Mouse (Mus musculus) v-Abl transformed pro-B cells (cell line): ENCODE measurements at regions not wholly inside any gene's neighbourhood (a gene's known extent, or its start where the extent isn't known, plus 50 kb on each side); places are given as distances from the start of the nearest gene placed in this dataset.

Experiments
- in situ Hi-C, 2 experiments: fragments of 400-800 bp; cut with MboI; formaldehyde crosslinking; loops; one replicate each; pipeline ENCODE4 v1.15.1; 2025; ENCODE audit not compliant: unreplicated experiment in 2 of 2

DNA sequence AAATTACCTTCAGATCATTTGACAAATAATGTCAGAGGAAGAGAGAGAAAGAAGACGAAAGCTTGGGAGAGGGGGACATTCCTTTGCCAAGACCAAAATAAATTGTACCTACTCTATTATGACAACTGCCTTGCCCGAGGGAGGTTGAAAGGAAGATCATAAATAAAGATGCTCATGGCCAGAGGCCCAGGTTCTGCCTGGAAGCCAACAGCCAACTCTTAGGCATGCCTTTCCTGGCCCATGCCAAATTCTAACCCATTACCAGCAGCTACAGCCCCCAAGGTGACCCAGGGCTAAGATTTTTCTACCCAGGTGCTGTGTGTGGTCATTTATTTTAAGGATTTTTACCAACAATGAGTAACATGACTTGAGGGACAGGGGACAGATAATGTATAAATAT lies 54.9 kb downstream of the Cbln1 start:
- in situ Hi-C loops = no loop called here

- in situ Hi-C loops = no loop called here
Measured at GRCm38 (mm10) chr8:87415051-87415630, 57.3 kb downstream of the Cbln1 start.

DNA sequence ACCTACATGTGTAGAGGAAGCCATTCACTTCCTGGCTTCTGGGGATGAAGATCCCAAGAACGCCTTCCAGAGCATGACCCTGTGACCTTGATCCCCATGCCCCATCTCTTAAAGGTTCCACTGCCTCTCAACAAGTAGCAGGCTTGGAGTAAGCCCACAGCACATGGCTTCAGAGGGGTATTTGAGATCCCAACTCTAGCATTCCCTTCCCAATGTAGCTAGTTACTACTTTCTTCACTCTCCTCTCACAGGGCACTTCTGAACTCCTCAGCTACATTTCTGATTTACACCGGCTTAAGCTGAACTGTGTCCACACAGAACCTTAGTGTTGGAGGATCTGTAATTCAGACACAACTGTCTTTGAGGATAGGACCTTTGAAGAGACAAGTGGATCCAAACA lies 83.4 kb downstream of the Cbln1 start:
- in situ Hi-C loops = no loop called here

- in situ Hi-C loops = no loop called here
Measured at GRCm38 (mm10) chr8:87383527-87384206, 88.7 kb downstream of the Cbln1 start.

GRCm38 (mm10) chr8:87382311-87382710 lies 90.1 kb downstream of the Cbln1 start:
- in situ Hi-C loops = no loop called here

DNA sequence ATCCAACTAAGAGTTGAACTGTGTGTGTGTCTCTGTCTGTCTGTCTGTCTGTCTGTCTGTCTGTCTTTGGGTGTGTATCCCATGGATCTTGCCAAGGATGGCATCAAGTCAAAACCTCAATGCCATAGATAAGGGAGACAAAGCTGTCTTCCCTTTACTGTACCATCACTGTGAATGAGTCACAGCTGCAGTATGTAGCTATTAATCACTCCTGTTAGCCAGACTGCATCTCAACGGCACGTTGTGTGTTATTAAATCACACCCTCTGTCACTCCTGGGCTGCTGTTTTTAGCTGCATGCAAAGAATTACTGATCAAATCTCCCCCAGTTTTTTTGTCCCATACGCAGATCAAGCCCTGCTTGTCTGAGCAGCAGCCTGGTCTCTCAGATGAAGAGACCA lies 91.6 kb downstream of the Cbln1 start:
- in situ Hi-C loops = no loop called here

DNA sequence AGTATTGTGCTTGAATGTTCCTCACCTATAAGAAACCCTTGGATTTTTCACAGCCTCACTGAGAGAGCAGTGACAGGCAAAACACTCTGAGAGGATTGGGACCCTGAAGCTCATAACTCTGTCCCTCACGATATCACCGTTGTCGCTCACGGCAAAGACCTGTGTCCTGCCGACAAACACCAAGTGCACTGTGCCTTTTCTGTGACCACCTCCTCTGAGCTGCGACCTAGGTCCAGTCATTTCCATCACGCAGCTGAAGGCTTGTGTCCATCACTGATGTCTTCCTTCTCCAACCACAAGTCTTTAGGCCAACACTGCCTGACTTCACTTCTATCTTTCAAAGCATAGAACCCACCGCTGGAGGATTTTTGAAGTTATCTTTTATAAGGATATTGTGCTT lies 93.1 kb downstream of the Cbln1 start:
- in situ Hi-C loops = no loop called here

DNA sequence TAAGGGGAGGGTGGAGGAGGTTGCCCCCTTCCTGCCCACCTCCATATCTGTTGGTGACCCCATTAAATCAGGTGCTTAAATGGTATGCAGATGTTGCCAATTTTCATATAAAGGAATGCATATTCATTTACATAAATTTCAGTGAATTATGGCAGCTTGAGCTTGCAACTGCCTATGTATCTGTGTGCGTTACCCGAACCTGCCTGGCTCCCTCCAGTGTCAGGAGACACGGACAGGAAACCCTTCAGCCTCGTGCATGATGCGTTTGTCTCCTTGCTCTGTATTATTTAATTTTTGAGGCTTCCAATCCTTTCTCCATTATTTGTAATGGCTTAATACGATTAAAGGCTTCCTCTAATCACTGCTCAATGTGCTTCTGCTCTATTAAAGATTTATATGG lies 98.4 kb downstream of the Cbln1 start:
- in situ Hi-C loops = no loop called here

DNA sequence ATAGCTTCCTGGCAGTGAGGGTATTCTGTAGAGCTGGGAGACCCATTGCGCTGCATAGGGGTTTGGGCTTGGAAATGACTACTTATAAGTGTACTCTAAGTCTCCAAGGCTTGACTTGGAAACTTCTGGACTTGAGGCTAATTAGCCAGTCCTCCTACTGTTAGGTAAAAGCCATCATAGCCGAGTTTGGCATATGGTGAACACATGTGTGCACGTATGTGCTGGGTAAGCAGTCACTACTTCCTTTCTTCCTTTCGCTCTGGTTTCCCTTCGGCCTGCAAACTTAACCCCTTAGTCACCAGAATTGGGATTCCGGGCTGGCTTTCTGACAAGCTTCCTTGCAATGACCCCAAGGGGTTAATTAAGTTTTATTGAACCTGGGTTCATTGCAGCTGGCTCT lies 98.9 kb downstream of the Cbln1 start:
- in situ Hi-C loops = no loop called here

DNA sequence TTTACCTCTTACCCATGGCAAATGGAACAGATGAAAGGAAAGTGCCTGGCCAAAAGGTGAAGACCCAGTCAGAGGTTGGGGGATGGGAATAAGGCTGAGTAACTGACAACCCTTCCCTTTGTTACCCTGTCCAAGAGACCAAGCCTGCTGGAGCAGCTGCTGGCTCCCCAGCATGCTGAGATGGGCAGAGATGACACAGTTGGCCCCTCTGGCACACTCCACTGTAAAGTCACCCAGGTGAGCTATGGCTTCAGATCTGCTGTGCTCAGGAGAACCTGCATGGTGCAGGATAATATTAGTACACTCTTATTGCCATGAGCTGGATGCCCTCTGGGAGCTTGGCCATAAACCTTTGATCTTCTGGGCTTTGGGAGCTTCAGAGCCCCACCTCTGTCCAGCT lies 100.3 kb downstream of the Cbln1 start:
- in situ Hi-C loops = no loop called here

DNA sequence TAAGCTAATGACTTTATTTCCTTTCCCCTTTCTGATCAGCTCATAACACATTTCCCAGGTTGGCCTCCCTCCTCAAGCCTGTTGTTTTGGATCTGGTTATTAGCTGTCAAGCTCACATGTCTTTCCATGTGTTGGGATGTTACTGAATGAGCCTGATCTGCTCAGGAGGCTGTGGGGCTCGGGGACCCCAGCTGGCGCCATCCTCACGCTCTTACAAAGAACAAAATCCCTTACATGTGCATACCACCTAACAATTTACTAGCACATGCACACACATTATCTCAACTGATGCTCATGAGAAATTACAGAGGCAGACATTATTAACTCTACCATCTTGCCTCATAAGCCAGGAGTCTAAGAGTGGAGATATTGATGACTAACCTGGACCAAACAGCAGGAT lies 102.2 kb downstream of the Cbln1 start:
- in situ Hi-C loops = no loop called here

DNA sequence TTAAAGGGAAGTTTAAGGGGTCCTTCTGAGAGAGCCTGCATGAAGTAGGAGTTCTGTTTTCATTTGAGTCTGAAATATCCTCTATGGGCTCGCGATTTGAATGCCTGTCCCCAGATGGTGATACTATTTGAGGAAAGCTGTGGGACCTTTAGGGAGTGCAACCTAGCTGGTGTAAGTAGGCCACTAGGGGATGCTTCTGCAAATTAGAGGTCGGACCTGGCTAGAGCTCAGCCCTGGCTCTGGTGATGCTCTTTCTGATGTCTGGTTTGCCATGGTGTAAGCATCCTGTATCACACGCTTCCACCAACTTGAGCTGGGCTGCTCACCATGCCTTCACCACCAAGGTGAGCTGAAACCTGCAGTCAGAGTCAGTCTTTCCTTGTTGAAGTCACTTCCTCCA lies 121.9 kb downstream of the Cbln1 start:
- in situ Hi-C loops = no loop called here

DNA sequence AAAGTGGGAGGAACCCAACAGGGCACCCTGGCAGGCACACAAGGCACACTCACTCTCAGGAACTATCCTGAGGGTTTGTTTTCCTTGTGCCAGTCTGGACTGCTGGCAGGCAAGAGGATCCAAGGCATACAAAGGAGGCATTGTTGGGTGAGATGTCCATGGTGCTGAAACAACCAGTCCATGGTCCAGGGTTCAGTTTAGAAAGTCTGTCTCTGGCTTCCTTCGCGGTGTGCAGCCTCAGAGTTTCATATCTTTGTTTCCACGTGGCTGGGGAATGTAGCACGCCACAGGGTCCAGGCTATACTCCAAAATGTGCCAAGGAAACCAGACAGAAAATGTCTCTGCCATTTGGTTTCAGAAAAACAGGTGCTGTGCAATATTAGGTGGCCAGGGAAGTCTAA lies 122.6 kb downstream of the Cbln1 start:
- in situ Hi-C loops = no loop called here

GRCm38 (mm10) chr8:87329371-87329770 lies 143.0 kb downstream of the Cbln1 start:
- in situ Hi-C loops = no loop called here

DNA sequence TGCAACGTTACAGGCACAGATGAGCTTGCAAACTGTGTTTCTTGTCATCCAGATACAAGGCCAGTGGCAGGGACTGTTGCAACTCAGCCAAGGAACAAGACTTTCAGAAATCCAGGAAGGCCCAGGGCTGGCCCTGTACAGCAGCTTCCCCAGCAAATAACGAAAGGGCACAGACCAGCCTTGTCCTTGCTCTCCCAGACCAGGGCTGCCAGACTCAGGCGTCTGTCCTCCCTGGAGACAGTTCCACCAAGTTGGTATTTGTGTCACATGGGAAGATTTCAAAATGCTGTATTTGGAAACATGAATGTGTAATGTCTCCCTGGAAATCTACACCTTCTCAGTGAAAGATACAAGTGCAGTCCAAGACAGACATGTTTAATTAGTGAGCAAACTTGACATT lies 157.8 kb downstream of the Cbln1 start:
- in situ Hi-C loops = no loop called here

- in situ Hi-C loops = no loop called here
Measured at GRCm38 (mm10) chr8:87311282-87311681, 161.1 kb downstream of the Cbln1 start.

GRCm38 (mm10) chr8:87308311-87308710 lies 164.1 kb downstream of the Cbln1 start:
- in situ Hi-C loops = no loop called here

DNA sequence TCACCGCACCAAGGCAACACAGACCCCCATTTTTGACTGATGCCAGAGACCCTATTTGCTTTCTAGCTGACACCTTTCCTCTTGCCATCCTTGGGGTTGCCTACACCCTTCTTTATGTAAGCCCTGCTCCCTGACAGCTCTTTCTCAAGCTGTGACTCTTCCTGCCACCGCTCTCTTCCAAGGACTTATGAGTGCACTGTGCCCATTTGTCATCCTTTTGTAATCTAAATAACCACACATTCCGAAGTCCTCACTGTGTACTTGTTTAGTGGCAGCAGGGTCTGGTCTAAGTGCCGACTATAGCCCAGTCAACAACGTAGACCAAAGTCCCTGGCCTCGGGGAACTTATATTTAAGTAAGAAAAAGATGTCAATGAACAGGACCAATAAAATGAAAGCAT lies 167.4 kb downstream of the Cbln1 start:
- in situ Hi-C loops = no loop called here

DNA sequence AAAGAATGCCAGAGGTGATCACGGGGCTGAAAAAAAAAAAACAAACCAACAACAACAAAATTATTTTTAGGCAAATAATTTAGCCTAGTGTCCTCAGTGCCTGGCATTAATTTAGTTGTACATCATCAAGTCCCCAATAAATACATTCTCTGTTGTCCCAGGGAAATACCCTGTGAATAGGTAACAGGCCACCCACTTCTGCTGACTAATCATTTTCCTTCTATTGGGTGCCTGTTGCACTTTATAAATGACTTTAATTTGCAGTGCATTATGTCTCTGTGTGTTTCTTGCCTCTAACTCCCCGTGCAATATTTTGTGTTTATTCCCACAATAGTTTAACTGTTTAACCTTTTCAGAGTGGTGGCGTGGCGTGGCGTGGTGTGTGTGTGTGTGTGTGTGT lies 168.9 kb downstream of the Cbln1 start:
- in situ Hi-C loops = no loop called here

DNA sequence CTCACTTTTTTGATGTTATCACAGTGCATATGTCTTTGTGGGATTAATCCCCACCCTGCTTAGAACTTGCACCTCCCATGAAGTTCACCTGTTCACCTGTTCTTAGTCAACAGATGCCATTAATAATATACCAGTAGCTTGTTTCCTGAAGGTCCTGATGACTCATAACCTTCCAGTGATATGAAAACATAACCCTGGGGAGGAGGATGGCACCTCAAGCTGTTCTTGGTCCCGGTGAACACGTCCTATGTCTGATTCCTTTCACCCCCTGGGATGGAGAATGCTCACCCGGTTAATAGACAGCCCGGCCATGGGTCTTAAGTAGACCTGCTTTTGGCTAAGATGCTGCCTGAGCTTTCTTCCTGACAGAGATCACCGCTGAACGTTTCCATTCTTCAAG lies 174.6 kb downstream of the Cbln1 start:
- in situ Hi-C loops = no loop called here

DNA sequence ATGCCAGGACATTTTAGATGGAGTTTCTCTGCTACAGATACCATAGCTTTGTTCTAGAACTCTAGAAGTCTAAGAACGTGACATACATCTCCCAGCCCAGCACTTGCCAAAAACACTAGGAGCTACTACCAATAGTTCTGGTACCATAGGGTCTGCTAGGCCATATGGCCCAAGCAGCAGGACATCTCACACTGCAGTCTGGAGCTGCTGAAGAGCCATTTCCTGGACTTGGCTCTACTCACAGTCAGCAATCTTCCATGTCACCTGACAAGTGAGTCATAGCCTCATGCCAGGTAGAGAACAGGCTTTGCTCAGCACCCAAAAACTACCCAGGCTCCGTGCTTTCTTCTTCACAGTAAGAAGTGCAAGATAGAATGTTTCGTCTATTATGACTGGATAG lies 175.1 kb downstream of the Cbln1 start:
- in situ Hi-C loops = no loop called here

GRCm38 (mm10) chr8:87286059-87286458 lies 186.3 kb downstream of the Cbln1 start:
- in situ Hi-C loops = no loop called here

DNA sequence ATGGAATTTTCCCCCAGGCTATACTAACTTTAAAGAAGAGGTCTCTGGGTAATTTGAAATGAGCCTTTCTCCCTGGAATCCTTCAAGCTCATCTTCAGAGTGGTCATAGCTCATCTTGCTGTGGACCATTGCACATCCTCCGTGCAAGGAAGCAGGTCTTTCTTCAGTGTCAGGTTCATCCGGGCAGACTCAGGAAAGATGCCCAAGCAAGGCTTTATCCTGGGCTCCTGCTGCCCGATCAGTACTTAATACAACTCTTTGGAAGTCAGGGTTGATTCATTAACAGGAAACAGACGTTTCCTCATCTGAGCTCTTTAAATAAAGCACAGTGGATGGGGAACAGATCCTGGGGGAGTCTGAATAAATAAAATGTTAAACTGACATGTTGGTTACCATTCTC lies 188.1 kb downstream of the Cbln1 start:
- in situ Hi-C loops = no loop called here
